Mouse (Mus musculus): ENCODE results near the gene Tesk2. TPM values are rescaled to one million over a fixed set of nuclear protein-coding genes. Genes with fewer than 3 reads are reported as not detected.
A peak's percentile ranks its signal among the peaks of the same experiment; 100 is the strongest.

The Tesk2 gene
- total and polyA plus RNA-seq, 3 experiments = 3.5 to 7.0 (median 5.8) TPM

DNA sequence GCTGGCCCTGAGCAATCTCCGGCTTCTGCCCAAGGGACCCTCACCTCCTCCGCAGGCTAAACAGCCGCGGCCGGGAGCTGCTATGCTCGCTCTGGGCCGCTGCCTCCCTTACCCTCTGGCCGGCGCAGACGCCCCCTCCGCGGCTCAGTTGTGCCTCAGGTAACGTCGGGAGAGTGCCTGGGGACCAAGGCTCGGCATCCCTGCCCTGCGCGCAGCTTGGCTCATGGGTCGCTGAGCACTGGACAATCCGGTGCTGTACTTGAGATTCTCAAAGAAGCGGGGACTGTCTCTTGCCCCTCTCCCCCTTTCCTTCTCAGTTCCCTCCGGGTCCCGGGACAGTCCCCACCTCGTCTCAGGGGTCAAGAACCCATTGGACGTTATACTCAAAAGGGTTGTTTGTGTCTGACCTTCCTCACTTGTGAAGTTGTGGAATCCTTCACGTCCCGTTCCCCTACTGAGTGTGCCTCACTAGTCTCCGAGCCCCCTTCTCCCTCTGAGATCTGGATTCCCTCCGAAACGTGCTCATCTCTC lies 415 bp downstream of the Tesk2 start:
- H3K9me3 ChIP-seq (replicated peaks; ENCODE audit: low read length) = no peaks in the 10 kb centered on the region
- H3K27ac ChIP-seq (ENCODE audit: insufficient read depth, low read depth) = peak overlapping the region; percentile 92
- peaks cover 4% of the 10 kb centered on the region; the same call in 1 of the 2 replicates for H3K79me2 ChIP-seq (replicated peaks; ENCODE audit: control insufficient read depth, extremely low read depth, insufficient read depth, poor library complexity, severe bottlenecking)
- peak overlapping the region; percentile 81 for H3K9ac ChIP-seq (ENCODE audit: insufficient read depth, low read depth)
- no peaks in the 10 kb centered on the region for H3K27me3 ChIP-seq (replicated peaks)
- dilution Hi-C loops (cut with MboI; ENCODE audit: extremely low pct_ligation_motif_present, extremely low pct_unique_long_range_greater_than_20kb, low sequenced_read_pairs) (no loop called here), in situ Hi-C loops (cut with MboI; ENCODE audit: low pct_ligation_motif_present, low pct_unique_long_range_greater_than_20kb, low sequenced_read_pairs) (no loop called here)
- H3K4me3 ChIP-seq (replicated peaks in 1 of 3; ENCODE audit: low read depth in 2 of 3, low read length in 2 of 3, poor library complexity in 1 of 3) = peak overlapping the region; percentile 83 to 93 (median 89)
- peaks cover 5 to 23% of the 10 kb centered on the region in 2 experiments for H3K4me1 ChIP-seq (ENCODE audit: control insufficient read depth in 1 of 2, insufficient read depth in 2 of 2)
- no peak for DNase-seq (ENCODE audit: extremely low read depth)
- TF ChIP-seq CHD1 (IDR thresholded peaks at IDR 0.05; ENCODE audit: low read depth, low read length) (0 out of 2 replicates have a peak, but pooled peaks have one; percentile 73), UBTF (IDR thresholded peaks at IDR 0.05; ENCODE audit: low read depth, low read length) (peak; percentile 88; the same call in 1 of the 2 replicates), GABPA (IDR thresholded peaks at IDR 0.05; ENCODE audit: insufficient replicate concordance, low read depth, low read length) (no peak), USF2 (conservative IDR thresholded peaks at IDR 0.05; ENCODE audit: low read depth, low read length) (no peak), NELFE (IDR thresholded peaks at IDR 0.05; ENCODE audit: low read depth, low read length) (peak; percentile 7; the same call in 1 of the 2 replicates), SIN3A (IDR thresholded peaks at IDR 0.05; ENCODE audit: low read length) (peak; percentile 53; the same call in 1 of the 2 replicates), ETS1 (conservative IDR thresholded peaks at IDR 0.05; ENCODE audit: low read depth, low read length) (no peak), JUN (IDR thresholded peaks at IDR 0.05; ENCODE audit: insufficient read depth, low read depth, low read length) (no peak), SMC3 (IDR thresholded peaks at IDR 0.05; ENCODE audit: low read depth, low read length) (no peak), MXI1 (IDR thresholded peaks at IDR 0.05; ENCODE audit: low read depth, low read length) (peak; percentile 61; the same call in 1 of the 2 replicates), PAX5 (IDR thresholded peaks at IDR 0.05; ENCODE audit: low read length) (no peak)
- H3K36me3 ChIP-seq (replicated peaks in 1 of 2; ENCODE audit: control insufficient read depth in 1 of 2, insufficient read depth in 1 of 2, low read length in 1 of 2) = peaks cover 6 to 9% of the 10 kb centered on the region in 2 experiments
- H3K4me2 ChIP-seq (ENCODE audit: insufficient read depth, low read depth, poor library complexity, severe bottlenecking) = peak overlapping the region; percentile 57

DNA sequence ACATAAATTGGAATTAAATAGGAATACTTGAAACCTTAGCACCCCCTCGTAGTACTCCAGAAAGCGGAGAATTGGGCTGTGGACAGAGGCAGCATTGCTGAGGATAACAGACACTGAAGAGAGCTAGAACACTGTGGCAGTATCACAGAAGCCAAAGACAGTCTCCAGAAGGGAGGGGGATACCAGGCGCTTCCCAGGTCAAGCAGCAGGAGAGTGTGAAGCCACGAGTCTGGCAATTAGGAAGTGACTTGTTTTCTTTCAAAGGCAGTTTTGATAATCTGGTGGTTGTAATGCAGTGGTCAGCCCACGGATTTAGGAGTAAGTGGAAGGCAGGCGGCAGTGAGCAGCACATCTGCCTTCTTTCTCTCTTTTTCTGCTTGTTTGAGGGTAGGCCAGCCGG lies 1.5 kb downstream of the Tesk2 start:
- H3K4me3 ChIP-seq (replicated peaks in 1 of 3; ENCODE audit: low read depth in 2 of 3, low read length in 2 of 3, poor library complexity in 1 of 3) = peak overlapping the region in 1 of 3 experiments; percentile 83
- H3K4me1 ChIP-seq (ENCODE audit: control insufficient read depth in 1 of 2, insufficient read depth in 2 of 2) = peaks cover 5 to 23% of the 10 kb centered on the region in 2 experiments
- dilution Hi-C loops (cut with MboI; ENCODE audit: extremely low pct_ligation_motif_present, extremely low pct_unique_long_range_greater_than_20kb, low sequenced_read_pairs) = no loop called here
- H3K4me2 ChIP-seq (ENCODE audit: insufficient read depth, low read depth, poor library complexity, severe bottlenecking) = peak overlapping the region; percentile 95; the same call in 1 of the 2 replicates
- H3K36me3 ChIP-seq (replicated peaks in 1 of 2; ENCODE audit: control insufficient read depth in 1 of 2, insufficient read depth in 1 of 2, low read length in 1 of 2) = peaks cover 2 to 4% of the 10 kb centered on the region in 2 experiments
- peak overlapping the region; percentile 81; the same call in 1 of the 2 replicates for H3K9ac ChIP-seq (ENCODE audit: insufficient read depth, low read depth)
- H3K9me3 ChIP-seq (replicated peaks; ENCODE audit: low read length) = no peaks in the 10 kb centered on the region
- DNase-seq (ENCODE audit: extremely low read depth) = no peak
- H3K79me2 ChIP-seq (replicated peaks; ENCODE audit: control insufficient read depth, extremely low read depth, insufficient read depth, poor library complexity, severe bottlenecking) = peaks cover 4% of the 10 kb centered on the region; the same call in 1 of the 2 replicates
- no peaks in the 10 kb centered on the region for H3K27me3 ChIP-seq (replicated peaks)
- in situ Hi-C loops (cut with MboI; ENCODE audit: low pct_ligation_motif_present, low pct_unique_long_range_greater_than_20kb, low sequenced_read_pairs) = no loop called here
- H3K27ac ChIP-seq (ENCODE audit: insufficient read depth, low read depth) = no peak overlapping the region
- TF ChIP-seq SMC3 (IDR thresholded peaks at IDR 0.05; ENCODE audit: low read depth, low read length) = no peak
- TF ChIP-seq MAX (IDR thresholded peaks at IDR 0.05; ENCODE audit: low read length) = no peak
- TF ChIP-seq RCOR1 (conservative IDR thresholded peaks at IDR 0.05; ENCODE audit: low read depth, low read length) = no peak
- no peak for TF ChIP-seq ZC3H11A (IDR thresholded peaks at IDR 0.05; ENCODE audit: low read depth, low read length)
- no peak for TF ChIP-seq GABPA (IDR thresholded peaks at IDR 0.05; ENCODE audit: insufficient replicate concordance, low read depth, low read length)
- no peak for TF ChIP-seq ZKSCAN1 (IDR thresholded peaks at IDR 0.05; ENCODE audit: borderline replicate concordance, low read depth, low read length)
- TF ChIP-seq CHD2 (IDR thresholded peaks at IDR 0.05; ENCODE audit: low read length) = no peak
- no peak for TF ChIP-seq ETS1 (conservative IDR thresholded peaks at IDR 0.05; ENCODE audit: low read depth, low read length)
- TF ChIP-seq IRF4 (IDR thresholded peaks at IDR 0.05; ENCODE audit: low read depth, low read length) = no peak
- TF ChIP-seq USF2 (conservative IDR thresholded peaks at IDR 0.05; ENCODE audit: low read depth, low read length) = no peak
- no peak for TF ChIP-seq TCF12 (IDR thresholded peaks at IDR 0.05; ENCODE audit: low read depth, low read length)
- no peak for TF ChIP-seq POLR2AphosphoS2 (IDR thresholded peaks at IDR 0.05; ENCODE audit: low read depth, low read length)
- TF ChIP-seq JUND (conservative IDR thresholded peaks at IDR 0.05; ENCODE audit: low read depth, low read length) = no peak
- no peak for TF ChIP-seq KAT2A (IDR thresholded peaks at IDR 0.05; ENCODE audit: insufficient replicate concordance, low read length)
